Mouse (Mus musculus): ENCODE data around the gene Slc25a20.
"Not testable (repeated sequence)": the region's sequence is repeated elsewhere in the genome, so short reads cannot be mapped to it uniquely, and the experiment has no call there.

The Slc25a20 gene

GRCm38 (mm10) chr9:108661677-108662612, at the start of gene Slc25a20:
Slc25a20 (plus strand) TSS chr9:108662088.
- peak; percentile 93 for DNase-seq

GRCm38 (mm10) chr9:108617301-108617700, 44.6 kb upstream of the Slc25a20 start:
- DNase-seq, result no peak

DNA sequence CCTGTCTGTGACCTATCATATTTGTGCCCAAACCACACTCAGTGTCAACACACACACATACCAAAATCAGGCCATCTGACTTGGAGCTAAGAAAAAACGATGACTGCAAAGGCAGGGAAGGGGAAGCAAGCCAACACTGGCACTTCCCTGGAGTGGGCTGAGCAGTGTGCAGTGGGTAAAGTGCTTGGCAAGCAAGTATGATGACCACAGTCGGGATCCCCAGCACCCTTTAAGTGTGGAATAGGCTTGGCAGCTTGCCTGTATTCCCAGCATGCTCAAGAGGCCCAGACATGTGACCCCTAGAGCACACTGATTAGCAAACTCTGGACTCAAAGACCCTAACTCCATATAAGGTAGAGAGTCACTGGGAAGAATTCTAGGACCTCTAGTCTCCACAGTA, 35.4 kb upstream of the Slc25a20 start:
- DNase-seq, result peak; percentile 74

DNA sequence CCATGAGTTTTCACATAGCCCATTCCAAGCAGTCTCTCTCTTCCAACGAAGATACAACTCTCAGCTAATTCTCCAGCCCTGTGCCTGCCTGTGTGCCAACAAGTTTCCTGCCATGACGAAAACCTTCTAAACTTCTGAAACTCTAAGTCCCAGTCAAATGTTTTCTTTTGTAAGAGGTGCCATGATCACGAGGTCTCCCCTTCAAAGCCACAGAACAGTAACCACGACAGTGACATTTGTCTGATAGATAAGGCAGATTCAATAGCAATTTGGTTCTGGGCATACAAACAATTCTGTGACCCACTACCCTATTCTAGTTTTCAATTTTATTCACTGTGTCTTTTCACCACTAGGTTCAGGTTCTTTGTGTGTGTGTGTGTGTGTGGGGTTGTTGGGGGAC, 33.7 kb upstream of the Slc25a20 start:
- DNase-seq, result no peak

- DNase-seq, result no peak
Measured at GRCm38 (mm10) chr9:108630683-108631082, 31.2 kb upstream of the Slc25a20 start.

- DNase-seq, result peak; percentile 20
Measured at GRCm38 (mm10) chr9:108631631-108632256, 30.1 kb upstream of the Slc25a20 start.

GRCm38 (mm10) chr9:108632375-108632774, 29.5 kb upstream of the Slc25a20 start:
- no peak for DNase-seq

- no peak for DNase-seq
Measured at GRCm38 (mm10) chr9:108633846-108634245, 28.0 kb upstream of the Slc25a20 start.

DNA sequence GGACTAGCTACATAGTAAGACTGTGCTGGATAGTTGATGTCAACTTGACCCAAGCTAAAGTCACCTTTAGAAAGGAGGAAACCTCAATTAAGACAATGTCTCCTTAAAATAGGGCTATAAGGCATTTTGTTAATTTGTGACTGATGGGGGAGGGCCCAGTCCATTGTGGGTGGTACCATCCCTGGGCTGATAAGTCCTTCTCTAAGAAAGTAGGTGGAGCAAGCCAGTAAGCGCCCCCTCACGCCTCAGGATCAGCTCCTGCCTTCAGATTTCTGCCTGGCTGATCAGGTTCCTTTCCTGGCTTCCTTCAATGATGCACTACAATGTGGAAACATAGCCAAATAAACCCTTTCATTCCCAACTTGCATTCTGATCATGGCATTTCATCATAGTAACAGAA, 26.5 kb upstream of the Slc25a20 start:
- DNase-seq, result no peak

GRCm38 (mm10) chr9:108639825-108640224, 22.1 kb upstream of the Slc25a20 start:
- no peak for DNase-seq

DNA sequence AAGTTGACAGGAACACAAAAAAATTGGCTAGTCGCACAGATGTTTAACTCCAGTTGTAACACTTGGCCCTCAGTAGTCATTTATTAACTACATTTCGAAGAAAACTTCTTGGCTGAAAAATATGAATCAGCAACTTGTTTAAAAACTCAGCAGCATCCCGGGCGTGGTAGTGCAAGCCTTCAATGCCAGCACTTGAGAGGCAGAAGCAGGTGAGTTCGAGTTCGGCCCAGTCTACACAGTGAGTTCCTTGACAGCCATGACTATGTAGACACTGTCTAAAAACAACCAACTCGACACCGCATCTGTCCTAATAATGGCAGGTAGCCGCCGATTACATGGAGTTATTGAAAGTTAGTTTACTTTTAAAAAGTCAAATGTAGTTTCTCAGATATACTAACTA, 13.7 kb upstream of the Slc25a20 start:
- peak; percentile 33 for DNase-seq

DNA sequence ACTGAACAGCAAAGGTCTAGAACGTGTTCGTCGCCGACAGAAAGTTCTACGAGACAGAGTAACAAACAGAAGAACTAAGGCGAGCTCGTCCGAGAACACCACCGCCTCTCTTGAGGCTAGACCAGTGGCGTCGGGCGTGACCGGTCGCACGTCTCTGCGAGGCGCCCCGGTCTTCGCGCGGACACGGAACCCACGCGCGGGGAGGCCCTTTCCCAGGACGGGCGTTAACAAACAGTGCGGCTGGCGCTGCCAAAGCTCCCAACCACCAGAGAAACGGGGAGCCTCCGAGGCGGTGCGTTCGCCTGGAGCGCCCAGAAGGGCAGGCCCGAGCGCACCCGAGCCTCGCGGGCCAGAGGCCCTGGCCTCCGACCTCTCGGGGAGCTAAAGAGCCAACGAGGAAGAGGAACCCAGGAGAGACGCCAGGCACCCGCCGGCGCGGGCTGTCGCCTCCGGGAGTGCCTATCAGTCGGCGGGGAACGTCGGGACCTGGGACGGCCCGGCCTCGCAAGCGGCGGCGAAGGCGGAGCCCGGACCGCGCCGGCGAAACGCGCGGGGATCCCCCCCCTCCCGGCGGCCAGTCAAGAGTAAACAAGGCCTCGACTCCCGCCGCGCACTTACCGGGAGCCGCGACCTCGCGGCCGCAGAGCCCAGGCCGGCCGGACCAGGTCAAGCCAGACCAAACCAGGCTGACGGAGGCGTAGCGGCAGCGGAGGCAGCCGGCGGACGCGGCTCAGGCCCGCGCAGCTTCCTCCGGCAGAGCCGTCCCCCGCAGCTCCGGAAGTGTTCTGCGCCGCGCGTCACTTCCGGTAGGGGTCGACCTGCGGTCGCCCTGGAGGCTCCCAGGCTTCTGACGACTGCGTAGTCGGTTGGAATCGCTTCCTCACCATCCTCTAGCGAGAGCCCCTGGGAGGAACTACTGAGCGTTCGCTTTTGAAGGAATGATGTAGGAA, 13.0 kb upstream of the Slc25a20 start, which contains the start of gene Arih2:
Arih2 (minus strand) TSS at position 776 of the 950 bp plus-strand sequence.
- DNase-seq, result peak; percentile 94

DNA sequence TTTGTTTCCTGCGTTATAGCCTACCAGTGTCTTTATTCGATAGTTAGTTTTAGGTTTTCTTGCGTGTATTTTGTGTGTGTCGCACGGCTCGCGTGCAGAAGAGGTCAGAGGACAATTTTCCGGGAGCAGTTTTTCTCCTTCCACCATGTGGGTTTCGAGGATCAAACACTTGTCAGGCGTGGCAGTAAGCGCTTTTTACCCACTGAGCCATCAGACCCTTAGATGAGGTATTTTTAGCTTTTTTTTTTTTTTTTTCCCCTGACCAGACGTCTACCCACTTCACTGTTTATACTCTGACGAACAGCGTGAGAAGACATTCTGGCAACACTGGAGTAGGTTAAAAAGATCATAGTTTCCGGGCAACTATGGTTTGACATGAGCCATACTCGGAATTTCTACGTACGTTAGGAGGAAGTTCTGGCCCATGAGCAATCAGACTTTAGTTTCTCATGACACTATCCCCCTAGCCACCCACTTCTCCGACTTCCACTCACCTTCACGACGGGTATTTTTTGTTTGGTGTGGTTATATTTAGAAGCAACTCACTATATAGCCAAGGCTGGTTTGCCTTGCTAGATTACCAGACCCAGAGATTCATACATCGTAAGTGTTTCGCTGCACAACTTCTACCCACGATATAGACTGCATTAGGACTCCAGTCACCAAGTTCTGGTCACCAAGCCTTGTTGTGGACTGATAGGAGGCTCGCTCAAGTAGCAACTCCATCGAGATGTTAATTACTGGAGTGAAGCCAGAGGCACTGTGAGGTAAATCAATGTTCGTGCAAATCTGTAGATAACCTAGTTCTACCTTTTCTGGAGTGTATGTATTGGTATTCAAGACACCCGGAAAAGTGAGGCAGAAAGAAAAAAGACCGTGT, 12.1 kb upstream of the Slc25a20 start:
- DNase-seq, result peak; percentile 18

- no peak for DNase-seq
Measured at GRCm38 (mm10) chr9:108654566-108655464, 7.1 kb upstream of the Slc25a20 start.

GRCm38 (mm10) chr9:108655865-108656264, 6.0 kb upstream of the Slc25a20 start:
- not testable (repeated sequence) for DNase-seq

GRCm38 (mm10) chr9:108662660-108663059, 772 bp downstream of the Slc25a20 start:
- no peak for DNase-seq

DNA sequence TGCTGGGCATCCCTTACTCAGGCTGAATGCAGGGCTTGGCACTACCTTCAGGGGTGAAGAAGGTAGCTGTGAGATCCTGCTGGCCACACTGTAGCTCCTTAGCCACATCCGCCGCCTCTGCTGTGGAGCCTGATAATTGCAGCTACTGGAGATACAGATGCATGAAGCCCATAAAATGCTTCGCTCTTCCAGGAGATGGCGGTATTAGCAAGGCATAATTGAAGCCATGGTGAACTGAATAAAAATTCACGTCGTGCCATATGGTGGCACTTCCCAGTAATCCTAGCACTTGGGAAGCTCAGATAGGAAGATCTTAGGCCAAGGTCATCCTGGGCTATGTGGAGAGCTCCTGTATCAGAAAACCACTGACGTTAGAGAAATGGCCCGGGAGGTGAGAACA, 8.0 kb downstream of the Slc25a20 start:
- DNase-seq, result peak; percentile 35

- peak; percentile 21 for DNase-seq
Measured at GRCm38 (mm10) chr9:108673151-108673550, 11.3 kb downstream of the Slc25a20 start.

DNA sequence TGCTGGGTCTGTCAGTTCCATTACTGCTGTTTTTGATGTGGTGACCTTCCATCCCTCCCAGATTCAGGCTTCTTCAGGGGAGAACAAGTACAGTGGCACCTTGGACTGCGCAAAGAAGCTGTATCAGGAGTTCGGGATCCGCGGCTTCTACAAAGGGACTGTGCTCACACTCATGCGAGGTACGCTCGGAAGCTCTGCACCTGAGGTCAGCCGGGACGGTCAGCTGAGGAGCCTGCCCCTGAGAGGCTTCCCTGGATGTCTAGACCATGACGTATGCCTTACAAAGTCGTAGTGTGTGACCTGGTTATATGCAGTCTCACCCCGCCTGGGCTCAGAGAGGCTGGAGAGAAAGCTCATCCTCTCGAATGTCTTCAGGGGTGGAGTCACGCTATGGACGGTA, 18.1 kb downstream of the Slc25a20 start:
- no peak for DNase-seq

DNA sequence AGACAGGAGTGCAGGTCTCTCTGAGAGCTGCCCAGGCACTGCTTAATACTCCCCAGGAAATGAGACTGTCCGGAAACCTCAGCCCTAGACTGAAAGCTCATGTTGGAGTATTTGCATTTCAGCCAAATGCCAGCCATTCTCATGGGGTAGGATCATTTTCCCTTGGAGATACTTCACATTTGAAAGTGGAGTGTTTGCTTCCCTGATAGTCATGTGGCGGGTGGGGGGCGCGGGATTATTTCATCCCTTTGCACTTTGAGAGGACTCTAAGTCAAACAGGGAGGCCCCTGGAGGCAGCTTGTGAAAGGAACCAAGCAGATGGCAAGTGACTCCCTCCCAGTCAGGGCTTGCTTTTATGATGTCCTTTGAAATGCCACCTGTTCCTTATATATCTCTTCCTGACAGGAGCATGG, 24.6 kb downstream of the Slc25a20 start:
- DNase-seq, result peak; percentile 46

- no peak for DNase-seq
Measured at GRCm38 (mm10) chr9:108687181-108687580, 25.3 kb downstream of the Slc25a20 start.

All from lung, postnatal 36 days (tissue).